Mouse (Mus musculus) heart, adult 18-20 months (tissue): ENCODE results near the gene Best3. TPM values are rescaled to one million over a fixed set of nuclear protein-coding genes. Genes with fewer than 3 reads are reported as not detected.
A peak's percentile ranks its signal among the peaks of the same experiment; 100 is the strongest.

Source experiments
- DNase-seq, 2 experiments: peaks; one replicate each; pipeline ENCODE4 v3.0.0; 2021 to 2022; ENCODE audit warnings: mixed read lengths in 1 of 2
- long read RNA-seq, 2 experiments: library from polyadenylated mRNA; stranded (forward); transcript quantifications; one replicate each; pipeline ENCODE4 v2.0.0; 2021
- total RNA-seq, 2 experiments: library from RNA; stranded (reverse); gene quantifications; 2 replicates each; pipeline ENCODE4 v1.2.3; 2021

The Best3 gene
- total RNA-seq: 1 to 10 TPM; 6.0 to 7.6 TPM
- long read RNA-seq, experiment 1, partial matches to known transcripts: 0 of 2 reads
- long read RNA-seq, experiment 1, other reads (novel, unspliced or antisense): 1 of 2 reads
- long read RNA-seq, experiment 2: 0 reads

- DNase-seq: no peak
These were observed at the start of gene Best3 for GRCm38 (mm10) chr10:116986264-116987082. Best3 (plus strand) TSS chr10:116986314.

GRCm38 (mm10) chr10:116943025-116943424, 43.1 kb upstream of the Best3 start:
- DNase-seq: peak in 1 of 2 experiments; percentile 20

- DNase-seq: no peak
These were observed 42.0 kb upstream of the Best3 start for GRCm38 (mm10) chr10:116944144-116944543.

- peak in 1 of 2 experiments; percentile 27 for DNase-seq
These were observed 41.2 kb upstream of the Best3 start for GRCm38 (mm10) chr10:116944940-116945339.

- no peak for DNase-seq
These were observed 37.7 kb upstream of the Best3 start for GRCm38 (mm10) chr10:116948414-116948813.

GRCm38 (mm10) chr10:116949111-116950008, 36.8 kb upstream of the Best3 start:
- peak; percentile 25 to 58 for DNase-seq

GRCm38 (mm10) chr10:116950009-116950769, 35.9 kb upstream of the Best3 start, which contains the start of gene Rab3ip:
Rab3ip (minus strand) TSS chr10:116950769.
- DNase-seq: peak; percentile 89 to 93

GRCm38 (mm10) chr10:116950886-116951285, 35.2 kb upstream of the Best3 start:
- no peak for DNase-seq

GRCm38 (mm10) chr10:116955191-116955590, 30.9 kb upstream of the Best3 start:
- DNase-seq: peak in 1 of 2 experiments; percentile 19

- no peak for DNase-seq
These were observed 29.5 kb upstream of the Best3 start for GRCm38 (mm10) chr10:116956483-116957158.

- no peak for DNase-seq
These were observed 28.1 kb upstream of the Best3 start for GRCm38 (mm10) chr10:116957867-116958551.

GRCm38 (mm10) chr10:116962152-116962551, 24.0 kb upstream of the Best3 start:
- no peak for DNase-seq

GRCm38 (mm10) chr10:116962803-116963202, 23.3 kb upstream of the Best3 start:
- no peak for DNase-seq

- DNase-seq: no peak
These were observed 22.0 kb upstream of the Best3 start for GRCm38 (mm10) chr10:116964084-116964483.

GRCm38 (mm10) chr10:116964571-116964970, 21.5 kb upstream of the Best3 start:
- no peak for DNase-seq

GRCm38 (mm10) chr10:116965297-116965696, 20.8 kb upstream of the Best3 start:
- peak; percentile 45 to 47 for DNase-seq

GRCm38 (mm10) chr10:116966065-116966464, 20.0 kb upstream of the Best3 start:
- DNase-seq: peak; percentile 38 to 40

GRCm38 (mm10) chr10:116968741-116969140, 17.4 kb upstream of the Best3 start:
- DNase-seq: no peak

GRCm38 (mm10) chr10:116972509-116972908, 13.6 kb upstream of the Best3 start, which contains the start of gene Gm10271:
Gm10271 (minus strand) TSS chr10:116972609.
- no peak for DNase-seq

- no peak for DNase-seq
These were observed 8.7 kb upstream of the Best3 start for GRCm38 (mm10) chr10:116977455-116977854.
